Mouse (Mus musculus) lung, postnatal 0 days (tissue): ENCODE data around the gene Selenbp1. TPM values are rescaled to one million over a fixed set of nuclear protein-coding genes. Genes with fewer than 3 reads are reported as not detected.

Experiments
- ATAC-seq: fragments of 200-750 bp; cut with Nextera tagmentation; 2 replicates; pipeline ENCODE4 v1.8.0; 2017; ENCODE audit warnings: moderate library complexity
- DNase-seq: peaks from one replicate; pipeline ENCODE4 v3.0.0-alpha.2; 2016; ENCODE audit warnings: low spot score
- H3K27ac ChIP-seq: fragments of 300-500 bp; sonication (generic); 2 replicates; pipeline ENCODE4 v1.5.1; 2014; ENCODE audit warnings: antibody characterized with exemption, mild to moderate bottlenecking, low read length, mixed read lengths
- H3K27me3 ChIP-seq: fragments of 300-500 bp; sonication (generic); replicated peaks from 2 replicates; pipeline ENCODE4 v1.6.1; 2014; ENCODE audit warnings: low read length, mixed read lengths; ENCODE audit not compliant: insufficient read depth
- H3K36me3 ChIP-seq: fragments of 300-500 bp; sonication (generic); 2 replicates; pipeline ENCODE4 v1.6.1; 2014; ENCODE audit warnings: low read length, mixed read lengths; ENCODE audit not compliant: insufficient read depth
- H3K4me1 ChIP-seq: fragments of 300-500 bp; sonication (generic); 2 replicates; pipeline ENCODE4 v1.6.1; 2014; ENCODE audit warnings: antibody characterized with exemption, low read depth, low read length, mixed read lengths; ENCODE audit not compliant: insufficient read depth
- H3K4me2 ChIP-seq: fragments of 300-500 bp; sonication (generic); replicated peaks from 2 replicates; pipeline ENCODE4 v1.6.1; 2014; ENCODE audit warnings: low read depth, mild to moderate bottlenecking, low read length, moderate library complexity, mixed read lengths
- H3K4me3 ChIP-seq: fragments of 300-500 bp; sonication (generic); 2 replicates; pipeline ENCODE4 v1.5.1; 2014; ENCODE audit warnings: low read depth, low read length
- H3K9ac ChIP-seq: fragments of 300-500 bp; sonication (generic); replicated peaks from 2 replicates; pipeline ENCODE4 v1.6.1; 2014; ENCODE audit warnings: low read depth, mild to moderate bottlenecking
- H3K9me3 ChIP-seq: fragments of 300-500 bp; sonication (generic); 2 replicates; pipeline ENCODE4 v1.6.1; 2016; ENCODE audit warnings: low read length, mixed read lengths
- CTCF ChIP-seq: IDR thresholded peaks from 2 replicates; pipeline ENCODE4 v1.5.1; 2016; ENCODE audit warnings: antibody characterized with exemption, mild to moderate bottlenecking
- EP300 ChIP-seq: IDR thresholded peaks from 2 replicates; pipeline ENCODE4 v1.6.1; 2016; ENCODE audit warnings: antibody characterized with exemption, mild to moderate bottlenecking, control low read depth
- WGBS: fragments of 180-500 bp; shearing (Covaris S2); extraction: QIAGEN DNeasy Blood & Tissue Kit; methylation state at CpG from one replicate; pipeline ENCODE4 v1.1.7; 2014; 5-methylcytosine and 5-hydroxymethylcytosine counted together
- polyA plus RNA-seq: library from polyadenylated mRNA; unstranded; fragments of >200 nt; fragmentation: Nextera tagmentation; extraction: Ambion mirVana; gene quantifications from 2 replicates; pipeline ENCODE4 v1.2.1, GENCODE M21; 2015

The Selenbp1 gene
- polyA plus RNA-seq, 1 experiment from 2014 or later = 1,021 TPM

GRCm38 (mm10) chr3:94948066-94948614, 15.3 kb downstream of the Selenbp1 start:
- 73% methylated on average over 3 of the region's 3 CpGs for WGBS
- H3K27ac ChIP-seq = no peak overlapping the region
- no peaks in the 10 kb centered on the region; the same call in 1 of the 2 replicates for H3K4me1 ChIP-seq
- DNase-seq = peak; percentile 36
- H3K36me3 ChIP-seq = no peaks in the 10 kb centered on the region
- H3K9ac ChIP-seq = no peak overlapping the region
- H3K27me3 ChIP-seq = no peaks in the 10 kb centered on the region
- TF ChIP-seq EP300 (no peak), CTCF (peak; percentile 71)
- no peaks in the 10 kb centered on the region for H3K9me3 ChIP-seq
- no peak overlapping the region for H3K4me3 ChIP-seq
- no peak for ATAC-seq
- H3K4me2 ChIP-seq = no peak overlapping the region

DNA sequence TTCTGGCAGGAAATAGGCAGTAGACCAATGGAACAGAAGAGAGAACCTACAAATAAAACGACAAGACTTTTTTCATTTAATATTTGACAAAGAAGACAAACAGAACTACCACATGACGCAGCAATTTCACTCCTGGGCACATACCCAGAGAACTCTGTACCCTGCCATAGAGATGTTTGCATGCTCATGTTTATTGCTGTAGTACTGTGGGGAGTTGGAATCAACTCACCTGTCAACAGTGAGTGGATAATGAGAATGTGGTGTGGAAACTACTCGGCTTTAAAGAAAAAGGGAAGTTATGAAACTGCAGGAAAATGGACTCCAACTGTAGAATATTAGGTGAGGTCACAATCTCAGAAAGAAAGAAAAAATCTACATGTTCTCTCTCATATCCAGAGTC, 16.8 kb downstream of the Selenbp1 start:
- TF ChIP-seq EP300 (no peak), CTCF (no peak)
- WGBS = 65% methylated on average over 3 of the region's 3 CpGs
- H3K4me3 ChIP-seq = no peak overlapping the region

GRCm38 (mm10) chr3:94952806-94953205, 19.9 kb downstream of the Selenbp1 start:
- Histone ChIP-seq H3K9me3 (no peaks in the 10 kb centered on the region), H3K27ac (peak overlapping the region; percentile 83), H3K4me2 (peak overlapping the region; percentile 56), H3K4me3 (peak overlapping the region; percentile 91), H3K36me3 (no peaks in the 10 kb centered on the region; the same call in 1 of the 2 replicates), H3K27me3 (no peaks in the 10 kb centered on the region), H3K4me1 (no peaks in the 10 kb centered on the region; the same call in 1 of the 2 replicates), H3K9ac (no peak overlapping the region)
- ATAC-seq (peak; percentile 72), DNase-seq (peak; percentile 92)
- 42% methylated on average over 5 of the region's 5 CpGs for WGBS
- TF ChIP-seq EP300 (no peak), CTCF (peak; percentile 30; the same call in 1 of the 2 replicates)

More for the DNA sequence above, 16.8 kb downstream of the Selenbp1 start:
- no peak for DNase-seq
- Histone ChIP-seq H3K4me2 (no peak overlapping the region), H3K36me3 (no peaks in the 10 kb centered on the region), H3K4me1 (no peaks in the 10 kb centered on the region; the same call in 1 of the 2 replicates), H3K27me3 (no peaks in the 10 kb centered on the region), H3K9ac (no peak overlapping the region), H3K27ac (no peak overlapping the region), H3K9me3 (no peaks in the 10 kb centered on the region)
- no peak for ATAC-seq

- H3K4me1 ChIP-seq = no peaks in the 10 kb centered on the region; the same call in 1 of the 2 replicates
- no peak for TF ChIP-seq CTCF
- peak; percentile 38 for TF ChIP-seq EP300
- H3K9me3 ChIP-seq = no peaks in the 10 kb centered on the region
- no peaks in the 10 kb centered on the region for H3K27me3 ChIP-seq
- peak overlapping the region; percentile 78 for H3K9ac ChIP-seq
- ATAC-seq (no peak; the same call in 1 of the 2 replicates), DNase-seq (no peak)
- peak overlapping the region; percentile 91 for H3K4me3 ChIP-seq
- H3K36me3 ChIP-seq = peaks cover 1% of the 10 kb centered on the region; the same call in 1 of the 2 replicates
- WGBS = 7% methylated on average over 9 of the region's 9 CpGs
- H3K27ac ChIP-seq = peak overlapping the region; percentile 83
- peak overlapping the region; percentile 56 for H3K4me2 ChIP-seq
Observed at GRCm38 (mm10) chr3:94953384-94953763, 20.5 kb downstream of the Selenbp1 start.

GRCm38 (mm10) chr3:94953764-94954616, 21.1 kb downstream of the Selenbp1 start, which contains the start of gene Rfx5:
Rfx5 (plus strand) TSS chr3:94954075.
- Histone ChIP-seq H3K36me3 (peaks cover 4% of the 10 kb centered on the region; the same call in 1 of the 2 replicates), H3K4me2 (peak within 1 kb of the TSS; percentile 75), H3K27ac (peak within 1 kb of the TSS; percentile 91), H3K9me3 (no peaks in the 10 kb centered on the region), H3K4me1 (no peaks in the 10 kb centered on the region; the same call in 1 of the 2 replicates), H3K9ac (peak within 1 kb of the TSS; percentile 78), H3K27me3 (no peaks in the 10 kb centered on the region), H3K4me3 (peak within 1 kb of the TSS; percentile 91)
- DNase-seq (peak; percentile 99), ATAC-seq (peak; percentile 96)
- TF ChIP-seq EP300 (no peak; the same call in none of the 2 replicates), CTCF (peak; percentile 16; the same call in 1 of the 2 replicates)
- WGBS = under 1% methylated on average over 47 of the region's 50 CpGs

- WGBS = 87% methylated on average over 8 of the region's 8 CpGs
- DNase-seq = no peak
- H3K27me3 ChIP-seq = no peaks in the 10 kb centered on the region
- no peaks in the 10 kb centered on the region for H3K9me3 ChIP-seq
- H3K4me1 ChIP-seq = no peaks in the 10 kb centered on the region
- no peak overlapping the region for H3K4me2 ChIP-seq
- H3K4me3 ChIP-seq = no peak overlapping the region
- H3K36me3 ChIP-seq = peaks cover 4% of the 10 kb centered on the region; the same call in 1 of the 2 replicates
- H3K9ac ChIP-seq = no peak overlapping the region
- H3K27ac ChIP-seq = no peak overlapping the region
- TF ChIP-seq EP300 (no peak), CTCF (no peak)
- ATAC-seq = no peak
Observed at GRCm38 (mm10) chr3:94958295-94958694, 25.4 kb downstream of the Selenbp1 start.
